Comparison of ENCODE assay signal across 8 mouse cellular contexts in the genomic region with DNA sequence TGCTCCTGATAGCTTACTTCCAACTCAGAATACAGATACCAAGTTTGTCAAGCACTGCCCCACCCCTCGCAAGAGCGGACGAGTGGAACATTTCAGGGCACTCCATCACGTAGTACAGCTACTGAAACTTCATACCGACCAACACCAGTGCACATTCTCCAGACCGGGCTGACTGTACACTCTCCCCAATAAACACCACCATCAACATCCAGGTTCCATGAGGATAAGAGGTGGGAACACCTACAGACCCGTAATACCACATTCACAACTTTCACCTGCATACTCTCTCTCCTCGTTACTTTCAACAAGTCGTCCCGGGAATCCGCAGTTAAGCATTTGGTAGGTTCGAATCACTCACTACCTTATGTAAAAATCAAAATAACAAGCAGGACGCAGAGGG. TPM values are rescaled to one million over a fixed set of nuclear protein-coding genes. Genes with fewer than 3 reads are reported as not detected.
A peak's percentile ranks its signal among the peaks of the same experiment; 100 is the strongest.
DNase-seq lines count a peak whose midpoint lies in the region; ATAC-seq and TF ChIP-seq lines count a peak whose summit lies in the region.

No protein-coding gene starts in this region.

- peak overlapping the region; percentile 77 for H3K9ac ChIP-seq in forebrain, embryonic 15.5 days (replicated peaks)

- peak overlapping the region; percentile 77 for H3K4me3 ChIP-seq in forebrain, embryonic 15.5 days
- peak overlapping the region; percentile 88 for H3K4me3 ChIP-seq in kidney, adult 2 months (ENCODE audit: insufficient read depth, low read depth, low read length)

- H3K4me1 ChIP-seq in forebrain, embryonic 15.5 days = peaks cover 30% of the 10 kb centered on the region
- peaks cover 27% of the 10 kb centered on the region for H3K4me1 ChIP-seq in kidney, adult 2 months (ENCODE audit: control insufficient read depth, insufficient read depth, low read length)

- no peak for TF ChIP-seq CTCF in kidney, adult 2 months (conservative IDR thresholded peaks at IDR 0.05; ENCODE audit: insufficient read depth, insufficient read length, low read depth, low read length)

- under 1% methylated on average over 13 of the region's 13 CpGs for WGBS in forebrain, embryonic 15.5 days
- 2% methylated on average over 13 of the region's 13 CpGs for WGBS in kidney, adult 2 months

- no peaks in the 10 kb centered on the region for H3K27me3 ChIP-seq in forebrain, embryonic 15.5 days
- no peaks in the 10 kb centered on the region for H3K27me3 ChIP-seq in kidney, adult 2 months (replicated peaks; ENCODE audit: control insufficient read depth, insufficient read depth, low read length)

- peak; percentile 15; the same call in 1 of the 2 replicates for ATAC-seq in forebrain, embryonic 15.5 days (replicated peaks)

- no peaks in the 10 kb centered on the region for H3K9me3 ChIP-seq in forebrain, embryonic 15.5 days

- DNase-seq in 3134 (ENCODE audit: extremely low read depth, insufficient read length, low spot score) = peak; percentile 14
- DNase-seq in NIH3T3 (ENCODE audit: low read depth) = peak; percentile 46
- DNase-seq in kidney, adult 2 months = peak; percentile 47
- DNase-seq in lung, postnatal 14 days = peak; percentile 60
- no peak for DNase-seq in thymus, postnatal 4 days
- no peak for DNase-seq in right cerebral cortex, postnatal 25 days
- no peak for DNase-seq in spleen, postnatal 4 days (ENCODE audit: low spot score in 2 of 2)

- H3K4me2 ChIP-seq in forebrain, embryonic 15.5 days (replicated peaks) = peak overlapping the region; percentile 65

- no peaks in the 10 kb centered on the region for H3K36me3 ChIP-seq in forebrain, embryonic 15.5 days
- H3K36me3 ChIP-seq in kidney, adult 2 months (ENCODE audit: control insufficient read depth, insufficient read depth, low read length) = no peaks in the 10 kb centered on the region

- peak overlapping the region; percentile 93; the same call in 1 of the 2 replicates for H3K27ac ChIP-seq in forebrain, embryonic 15.5 days (replicated peaks)
- peak overlapping the region; percentile 80 for H3K27ac ChIP-seq in kidney, adult 2 months (ENCODE audit: insufficient read depth, low read depth, low read length)

- TF ChIP-seq POLR2A in kidney, adult 2 months (IDR thresholded peaks at IDR 0.05; ENCODE audit: low read depth, low read length) = no peak

RNA-seq across cellular contexts. Expression of a gene that starts 1.1 kb away (rescaled TPM):
- polyA plus RNA-seq in forebrain, embryonic 15.5 days (2015; fragmentation: Nextera tagmentation; extraction: Ambion mirVana) = 62.8 and 72.2 TPM in 2 replicates
- 40.8 and 47.2 TPM in 2 replicates for polyA plus RNA-seq in kidney, adult 2 months (2012; rRNA removed)

Comparison
In these comparisons a context has a peak if more than half of its experiments do, and no peak if none do; other contexts are left out.
1. DNase-seq: peak in 3134 (single experiment), NIH3T3 (single experiment), kidney, adult 2 months (single experiment) and lung, postnatal 14 days (single experiment); none in thymus, postnatal 4 days (single experiment), right cerebral cortex, postnatal 25 days (single experiment) and spleen, postnatal 4 days (0 of 2).